Mouse (Mus musculus): ENCODE measurements at regions not wholly inside any gene's neighbourhood (a gene's known extent, or its start where the extent isn't known, plus 50 kb on each side); places are given as distances from the start of the nearest gene placed in this dataset.

GRCm38 (mm10) chrX:12348117-12348516 lies 188.0 kb upstream of the Bcor start:
- intact Hi-C loops (cut with DNase I) = no loop called here
- DNase-seq (ENCODE audit: low spot score in 2 of 2) = no peak

DNA sequence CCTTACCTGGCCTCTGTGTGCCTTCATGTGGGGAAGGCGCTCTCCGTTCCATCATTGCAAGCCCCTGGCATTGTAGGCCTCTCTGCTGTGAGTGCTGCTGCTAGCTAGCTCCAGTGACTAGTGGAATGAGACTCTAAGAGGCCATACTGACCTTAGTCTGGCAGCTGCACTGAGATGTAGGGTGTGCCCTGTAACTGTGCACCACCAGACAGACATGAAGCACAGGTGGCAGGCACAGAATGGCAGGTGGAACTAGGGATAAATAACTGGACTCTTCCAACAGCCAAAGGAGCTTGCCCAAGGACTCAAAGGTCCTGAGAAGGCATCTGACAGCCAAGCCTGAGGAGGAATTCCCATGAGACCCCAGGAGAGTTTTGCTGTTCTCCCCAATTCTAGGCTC lies 194.7 kb upstream of the Bcor start:
- no peak for DNase-seq (ENCODE audit: low spot score in 2 of 2)
- intact Hi-C loops (cut with DNase I) = no loop called here

- DNase-seq (ENCODE audit: low spot score in 2 of 2) = no peak
Measured at GRCm38 (mm10) chrX:12358026-12358425, 197.9 kb upstream of the Bcor start.

GRCm38 (mm10) chrX:12365582-12366323 lies 205.6 kb upstream of the Bcor start:
- no peak for DNase-seq (ENCODE audit: low spot score in 2 of 2)
- intact Hi-C loops (cut with DNase I) = no loop called here

More at GRCm38 (mm10) chrX:12358026-12358425, 197.9 kb upstream of the Bcor start:
- intact Hi-C loops (cut with DNase I) = no loop called here

DNA sequence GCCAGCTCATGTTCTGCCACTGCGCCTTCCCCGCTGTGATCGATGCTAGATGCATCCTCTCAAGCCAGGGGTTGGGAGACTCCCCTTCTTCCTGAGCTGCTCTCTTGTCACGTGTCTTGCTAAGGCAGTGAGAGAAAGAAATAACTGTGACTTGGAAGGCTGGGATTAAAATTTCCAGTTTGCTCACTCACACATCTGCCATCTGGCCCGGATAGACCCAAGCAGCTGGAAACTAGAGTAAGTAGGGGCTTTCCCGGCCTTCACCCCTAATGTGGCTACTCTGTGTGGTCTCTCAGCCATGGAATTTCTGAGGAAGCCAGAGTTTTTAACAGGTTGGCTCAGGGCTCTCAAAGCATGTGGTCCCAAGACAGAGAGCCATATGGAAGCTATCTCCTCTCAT lies 206.6 kb upstream of the Bcor start:
- intact Hi-C loops (cut with DNase I) = no loop called here
- no peak for DNase-seq (ENCODE audit: low spot score in 2 of 2)

DNA sequence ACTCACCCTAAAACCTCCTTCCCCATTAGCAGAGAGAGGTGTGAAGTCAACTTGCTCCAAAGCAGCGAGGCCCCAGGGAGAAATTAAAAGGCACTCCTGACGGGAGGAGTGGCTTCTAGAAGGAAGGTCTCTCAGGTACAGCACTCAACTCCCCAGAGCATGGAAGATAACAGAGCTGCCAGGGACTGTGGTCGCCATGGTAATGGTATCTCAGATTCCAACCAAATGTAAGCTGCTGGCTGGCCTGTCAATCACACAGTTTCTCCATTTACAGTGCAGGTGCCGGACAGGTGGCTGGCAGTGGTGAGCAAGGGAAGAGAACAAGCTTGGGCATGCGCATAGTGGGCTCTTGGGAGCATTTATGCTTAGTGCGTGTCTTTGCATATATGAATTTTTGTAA lies 213.5 kb upstream of the Bcor start:
- DNase-seq (ENCODE audit: low spot score in 2 of 2) = no peak
- intact Hi-C loops (cut with DNase I) = no loop called here

GRCm38 (mm10) chrX:12375796-12376195 lies 211.8 kb upstream of the Atp6ap2 start:
- DNase-seq (ENCODE audit: low spot score in 2 of 2) = no peak
- intact Hi-C loops (cut with DNase I) = no loop called here

GRCm38 (mm10) chrX:12376238-12376980 lies 211.2 kb upstream of the Atp6ap2 start:
- intact Hi-C loops (cut with DNase I) = no loop called here
- no peak for DNase-seq (ENCODE audit: low spot score in 2 of 2)

DNA sequence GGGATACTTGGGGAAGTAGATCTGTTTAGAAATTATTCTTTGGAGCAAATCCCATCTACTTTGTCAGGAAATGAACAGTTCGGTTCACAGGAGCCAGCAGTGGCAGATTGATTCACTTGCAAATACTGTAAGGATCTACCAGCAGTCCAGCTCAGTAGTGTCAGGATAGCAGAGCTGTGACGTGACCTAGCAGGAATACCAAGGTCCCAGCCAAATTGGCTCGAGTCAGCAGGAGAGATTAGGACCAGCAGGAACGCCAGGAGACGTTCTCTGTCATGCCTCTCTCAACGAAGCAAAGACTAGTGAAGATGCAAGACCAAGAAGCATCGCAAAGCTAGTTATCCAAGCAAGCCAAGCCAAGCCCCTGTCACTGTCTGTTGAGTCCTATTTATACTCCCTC lies 210.2 kb upstream of the Atp6ap2 start:
- DNase-seq (ENCODE audit: low spot score in 2 of 2) = no peak
- intact Hi-C loops (cut with DNase I) = no loop called here

DNA sequence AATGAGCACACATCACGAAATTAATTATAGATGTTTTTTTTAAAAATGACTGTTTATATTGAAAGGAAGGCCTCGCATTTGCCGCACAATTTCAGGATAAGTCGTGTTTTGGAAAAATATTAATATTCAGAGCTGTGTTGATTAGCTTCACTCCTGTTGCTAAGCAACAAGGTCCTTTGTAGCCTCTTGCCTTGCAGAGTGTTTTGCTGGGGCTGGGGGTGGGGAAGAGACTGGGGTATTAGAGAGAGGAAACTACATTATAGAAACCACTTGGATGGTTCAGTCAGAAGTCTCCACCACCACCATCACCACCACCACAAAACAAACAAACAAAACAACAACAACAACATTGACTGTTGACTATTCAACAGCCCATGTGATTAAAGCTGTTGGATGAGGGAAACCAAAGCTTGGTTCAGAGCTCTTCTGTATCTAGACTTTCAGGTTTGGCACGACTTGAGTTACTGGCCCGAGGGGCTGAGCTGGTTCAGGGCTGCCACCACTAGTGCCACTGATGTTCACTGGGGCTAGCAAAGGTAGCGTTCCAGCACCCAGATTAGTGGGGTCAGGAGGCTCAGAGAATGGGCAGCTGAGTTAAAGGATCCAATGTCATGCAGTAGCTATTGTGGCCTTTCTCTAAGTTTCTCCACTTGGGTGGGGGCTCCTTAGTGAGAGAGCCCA lies 195.3 kb upstream of the Atp6ap2 start:
- intact Hi-C loops (cut with DNase I) = no loop called here
- no peak for DNase-seq (ENCODE audit: low spot score in 2 of 2)

DNA sequence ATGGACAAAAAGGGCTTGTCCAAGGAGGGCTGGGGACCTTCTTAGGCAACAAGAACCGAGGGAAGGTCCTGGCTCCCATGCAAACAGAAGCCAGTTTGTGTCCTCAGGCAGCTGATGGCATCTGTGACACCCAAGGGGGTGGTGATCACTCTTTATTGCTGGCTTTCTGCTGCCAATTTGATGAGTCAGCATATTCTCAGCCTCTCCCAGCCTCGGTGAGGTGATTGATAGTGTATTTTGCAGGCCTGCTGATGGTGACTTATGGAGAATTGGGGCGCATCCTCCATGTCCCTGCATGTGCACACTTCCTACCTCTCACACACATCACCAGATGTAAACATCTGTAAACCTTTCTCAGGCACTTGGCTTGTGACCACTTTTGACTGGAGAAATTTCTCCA lies 178.3 kb upstream of the Atp6ap2 start:
- intact Hi-C loops (cut with DNase I) = no loop called here
- no peak for DNase-seq (ENCODE audit: low spot score in 2 of 2)

DNA sequence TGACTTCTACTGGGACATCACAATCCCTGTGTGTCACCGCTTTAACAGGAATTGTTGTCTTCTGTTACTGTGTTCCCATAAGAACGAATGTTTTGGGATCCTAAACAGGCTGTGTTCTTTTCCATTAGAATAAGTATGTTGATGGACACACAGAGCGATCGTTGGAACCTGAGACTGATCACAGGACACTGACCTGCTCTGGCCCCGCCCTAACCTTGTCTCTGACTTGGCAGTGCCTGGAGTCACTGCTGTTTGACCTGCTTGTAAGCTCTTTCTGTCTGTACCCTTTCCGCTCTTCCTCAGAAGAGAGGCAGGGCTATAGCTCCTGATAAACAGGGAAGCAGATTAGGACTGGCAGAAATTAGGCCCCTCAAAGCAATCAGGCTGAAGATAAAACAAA lies 162.0 kb upstream of the Atp6ap2 start:
- intact Hi-C loops (cut with DNase I) = no loop called here
- DNase-seq (ENCODE audit: low spot score in 2 of 2) = no peak

DNA sequence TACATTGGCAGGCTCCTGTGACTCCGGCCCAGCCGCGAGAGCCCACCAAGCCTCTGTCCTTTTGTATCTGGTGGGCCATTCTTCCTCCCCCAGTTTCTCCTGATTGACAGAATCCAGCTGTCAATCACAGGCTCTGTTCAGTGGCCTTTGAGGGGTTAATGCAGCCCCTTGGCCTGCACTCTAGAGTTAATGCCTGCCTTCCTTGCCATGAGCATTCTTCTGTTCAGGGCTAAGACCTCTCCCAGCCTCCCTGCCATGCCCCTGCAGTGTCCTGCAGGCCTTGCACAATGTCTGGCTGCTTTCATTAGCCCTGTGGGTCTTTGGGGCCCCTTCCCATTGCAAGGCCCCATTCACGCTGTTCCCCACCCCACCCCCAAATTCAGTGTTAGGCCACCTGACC lies 160.9 kb upstream of the Atp6ap2 start:
- DNase-seq (ENCODE audit: low spot score in 2 of 2) = no peak
- intact Hi-C loops (cut with DNase I) = no loop called here

DNA sequence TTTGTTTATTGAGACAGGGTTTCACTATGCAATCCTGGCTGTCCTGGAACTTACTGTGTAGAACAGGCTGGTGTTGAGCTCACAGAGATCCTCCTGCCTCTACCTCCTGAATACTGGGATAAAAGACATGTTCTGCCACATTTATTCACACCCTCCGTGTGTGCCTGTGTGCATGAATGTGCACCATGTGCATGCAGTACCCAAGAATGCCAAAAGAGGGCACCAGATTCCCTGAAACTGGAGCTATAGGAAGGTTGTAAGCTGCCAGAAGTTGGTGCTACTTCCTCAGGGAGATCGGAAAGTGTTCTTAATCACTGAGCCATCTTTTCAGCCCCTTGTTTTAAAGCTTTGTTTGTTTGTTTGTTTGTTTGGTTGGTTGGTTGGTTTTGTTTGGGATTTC lies 155.3 kb upstream of the Atp6ap2 start:
- intact Hi-C loops (cut with DNase I) = no loop called here
- no peak for DNase-seq (ENCODE audit: low spot score in 2 of 2)

- DNase-seq (ENCODE audit: low spot score in 2 of 2) = no peak
- intact Hi-C loops (cut with DNase I) = no loop called here
Measured at GRCm38 (mm10) chrX:12435656-12436055, 151.9 kb upstream of the Atp6ap2 start.

- intact Hi-C loops (cut with DNase I) = no loop called here
- DNase-seq (ENCODE audit: low spot score in 2 of 2) = no peak
Measured at GRCm38 (mm10) chrX:12436106-12436505, 151.5 kb upstream of the Atp6ap2 start.

- peak; percentile 26 to 53 for DNase-seq (ENCODE audit: low spot score in 2 of 2)
- intact Hi-C loops (cut with DNase I) = no loop called here
Measured at GRCm38 (mm10) chrX:12439447-12439846, 148.2 kb upstream of the Atp6ap2 start.

- DNase-seq (ENCODE audit: low spot score in 2 of 2) = no peak
- intact Hi-C loops (cut with DNase I) = no loop called here
Measured at GRCm38 (mm10) chrX:12443794-12444193, 143.8 kb upstream of the Atp6ap2 start.

- DNase-seq (ENCODE audit: low spot score in 2 of 2) = no peak
- intact Hi-C loops (cut with DNase I) = no loop called here
Measured at GRCm38 (mm10) chrX:12445093-12445492, 142.5 kb upstream of the Atp6ap2 start.

DNA sequence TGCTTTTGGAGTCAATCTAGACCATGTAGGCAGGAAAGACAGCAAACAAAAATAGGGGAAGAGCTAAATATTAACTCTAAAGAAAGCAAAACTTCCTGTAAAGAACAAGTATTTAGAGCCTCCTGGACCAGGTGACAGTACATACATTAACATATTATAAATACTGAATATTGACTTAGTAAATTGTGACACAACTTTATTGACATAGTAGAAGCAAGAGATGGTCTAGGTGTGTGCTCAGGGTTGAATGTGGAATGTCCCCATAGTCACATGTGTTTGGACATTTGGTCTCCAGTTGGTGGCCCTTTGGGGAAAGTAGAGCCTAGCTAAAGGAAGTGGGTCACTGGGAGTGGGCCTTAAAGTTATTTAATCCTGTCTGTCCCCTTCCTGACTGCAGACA lies 139.6 kb upstream of the Atp6ap2 start:
- intact Hi-C loops (cut with DNase I) = no loop called here
- DNase-seq (ENCODE audit: low spot score in 2 of 2) = no peak

- DNase-seq (ENCODE audit: low spot score in 2 of 2) = no peak
- intact Hi-C loops (cut with DNase I) = no loop called here
Measured at GRCm38 (mm10) chrX:12449688-12450087, 137.9 kb upstream of the Atp6ap2 start.
